Comparison of ENCODE assay signal across 9 mouse cellular contexts in genomic region chrX:103356761-103357236, GRCm38 (mm10). TPM values are rescaled to one million over a fixed set of nuclear protein-coding genes. Genes with fewer than 3 reads are reported as not detected.
A peak's percentile ranks its signal among the peaks of the same experiment; 100 is the strongest.
DNase-seq lines count a peak whose midpoint lies in the region; ATAC-seq and TF ChIP-seq lines count a peak whose summit lies in the region.
"Had no signal": no experiment of that assay in that cellular context is flagged by ENCODE, and none has a peak within 500 bp of the region (broad histone marks: within the 10 kb centered on the region; RNA-seq: fewer than 3 reads in every experiment).

No protein-coding gene starts in this region.

- no peak for TF ChIP-seq CTCF in thymus, adult 2 months (IDR thresholded peaks at IDR 0.05; ENCODE audit: borderline replicate concordance, control insufficient read depth, extremely low read depth, insufficient read depth, low read length, poor library complexity)
- TF ChIP-seq CTCF in kidney, postnatal 0 days (IDR thresholded peaks at IDR 0.05; ENCODE audit: low read depth): no peak

- peak overlapping the region; percentile 78 for H3K9ac ChIP-seq in forebrain, embryonic 13.5 days
- peak overlapping the region; percentile 59; the same call in 1 of the 2 replicates for H3K9ac ChIP-seq in kidney, postnatal 0 days (ENCODE audit: low read depth, low read length)
- H3K9ac ChIP-seq in neural tube, embryonic 12.5 days: peak overlapping the region; percentile 65

- peak overlapping the region; percentile 63 for H3K4me3 ChIP-seq in thymus, adult 2 months (ENCODE audit: control insufficient read depth, insufficient read depth, low read length)
- peak overlapping the region; percentile 56 for H3K4me3 ChIP-seq in forebrain, embryonic 13.5 days
- peak overlapping the region; percentile 68 for H3K4me3 ChIP-seq in kidney, postnatal 0 days (replicated peaks; ENCODE audit: low read depth, low read length)
- H3K4me3 ChIP-seq in neural tube, embryonic 12.5 days: peak overlapping the region; percentile 53

- H3K36me3 ChIP-seq in thymus, adult 2 months (ENCODE audit: control insufficient read depth, insufficient read depth, low read length): no peaks in the 10 kb centered on the region
- no peaks in the 10 kb centered on the region for H3K36me3 ChIP-seq in forebrain, embryonic 13.5 days (ENCODE audit: poor library complexity, severe bottlenecking)
- no peaks in the 10 kb centered on the region for H3K36me3 ChIP-seq in kidney, postnatal 0 days (ENCODE audit: insufficient read depth, low read length)
- H3K36me3 ChIP-seq in neural tube, embryonic 12.5 days: no peaks in the 10 kb centered on the region

- DNase-seq in gastrocnemius, postnatal 10 days: peak; percentile 1
- DNase-seq in gastrocnemius, postnatal 25 days: no peak
- peak; percentile 5 for DNase-seq in thymus, adult 2 months
- DNase-seq in thymus, postnatal 14 days: no peak
- peak; percentile 3 for DNase-seq in kidney, postnatal 0 days (ENCODE audit: low spot score)
- no peak for DNase-seq in urinary bladder, postnatal 25 days (ENCODE audit: low spot score)

- H3K27ac ChIP-seq in thymus, adult 2 months (ENCODE audit: control insufficient read depth, insufficient read depth, low read length): no peak overlapping the region
- H3K27ac ChIP-seq in forebrain, embryonic 13.5 days: peak overlapping the region; percentile 61
- H3K27ac ChIP-seq in kidney, postnatal 0 days: no peak overlapping the region
- no peak overlapping the region for H3K27ac ChIP-seq in neural tube, embryonic 12.5 days

- H3K4me2 ChIP-seq in forebrain, embryonic 13.5 days: peak overlapping the region; percentile 60
- peak overlapping the region; percentile 59 for H3K4me2 ChIP-seq in kidney, postnatal 0 days (ENCODE audit: low read length)
- H3K4me2 ChIP-seq in neural tube, embryonic 12.5 days (replicated peaks): peak overlapping the region; percentile 56

- H3K9me3 ChIP-seq in forebrain, embryonic 13.5 days (replicated peaks): no peaks in the 10 kb centered on the region
- no peaks in the 10 kb centered on the region for H3K9me3 ChIP-seq in kidney, postnatal 0 days (replicated peaks; ENCODE audit: low read length)
- H3K9me3 ChIP-seq in neural tube, embryonic 12.5 days: no peaks in the 10 kb centered on the region

- peak; percentile 86 for ATAC-seq in forebrain, embryonic 13.5 days
- ATAC-seq in kidney, postnatal 0 days (replicated peaks; ENCODE audit: low FRiP score, low read depth): peak; percentile 54
- ATAC-seq in neural tube, embryonic 12.5 days (ENCODE audit: low FRiP score, low read depth): peak; percentile 87

- H3K4me1 ChIP-seq in thymus, adult 2 months (replicated peaks; ENCODE audit: control insufficient read depth, insufficient read depth, low read length): peaks cover 5% of the 10 kb centered on the region; the same call in 1 of the 2 replicates
- H3K4me1 ChIP-seq in forebrain, embryonic 13.5 days: no peaks in the 10 kb centered on the region
- no peaks in the 10 kb centered on the region for H3K4me1 ChIP-seq in kidney, postnatal 0 days (replicated peaks; ENCODE audit: insufficient read depth, low read length)
- no peaks in the 10 kb centered on the region for H3K4me1 ChIP-seq in neural tube, embryonic 12.5 days

- H3K27me3 ChIP-seq in thymus, adult 2 months (ENCODE audit: control insufficient read depth, insufficient read depth, low read length): no peaks in the 10 kb centered on the region; the same call in 1 of the 2 replicates
- H3K27me3 ChIP-seq in forebrain, embryonic 13.5 days: peaks cover 45% of the 10 kb centered on the region
- H3K27me3 ChIP-seq in kidney, postnatal 0 days (ENCODE audit: insufficient read depth, low read length): no peaks in the 10 kb centered on the region; the same call in 1 of the 2 replicates
- H3K27me3 ChIP-seq in neural tube, embryonic 12.5 days (replicated peaks): peaks cover 13% of the 10 kb centered on the region

- WGBS in thymus, adult 2 months: 2% methylated on average over 24 of the region's 24 CpGs
- 10% methylated on average over 24 of the region's 24 CpGs for WGBS in forebrain, embryonic 13.5 days
- 17% methylated on average over 24 of the region's 24 CpGs for WGBS in kidney, postnatal 0 days
- 10% methylated on average over 24 of the region's 24 CpGs for WGBS in neural tube, embryonic 12.5 days

- no peak for TF ChIP-seq POLR2A in thymus, adult 2 months (IDR thresholded peaks at IDR 0.05; ENCODE audit: control insufficient read depth, extremely low read depth, insufficient read depth, low read length, poor library complexity)

RNA-seq across cellular contexts. Expression of gene Chic1, which starts 0.5 kb away (rescaled TPM):
- 1 to 10 TPM in 1 of 2 experiments, under 1 TPM in 1; 0.89 to 1.1 TPM for total RNA-seq in gastrocnemius, postnatal 10 days (2021)
- total RNA-seq in gastrocnemius, postnatal 25 days (2021): under 1 TPM; 0.21 to 0.46 TPM
- polyA plus RNA-seq in thymus, adult 2 months (2012; rRNA removed): 0.08 and 0.19 TPM in 2 replicates
- 6.7 and 6.9 TPM in 2 replicates for polyA plus RNA-seq in forebrain, embryonic 13.5 days (2015; fragmentation: Nextera tagmentation; extraction: Ambion mirVana)
- polyA plus RNA-seq in kidney, postnatal 0 days (2015; fragmentation: Nextera tagmentation; extraction: Ambion mirVana): 1.6 and 2.0 TPM in 2 replicates
- 7.4 and 7.5 TPM in 2 replicates for polyA plus RNA-seq in neural tube, embryonic 12.5 days (2016; fragmentation: Nextera tagmentation; extraction: Ambion mirVana)

RNA-seq across cellular contexts. Expression of gene Cdx4, which starts 35.6 kb away (rescaled TPM):
- total RNA-seq in gastrocnemius, postnatal 10 days (2021): not detected
- not detected for total RNA-seq in gastrocnemius, postnatal 25 days (2021)
- 0.08 TPM in 1 of 2 replicates, not detected in the other for polyA plus RNA-seq in thymus, adult 2 months (2012; rRNA removed)
- polyA plus RNA-seq in forebrain, embryonic 13.5 days (2015; fragmentation: Nextera tagmentation; extraction: Ambion mirVana): not detected in 2 replicates
- not detected in 2 replicates for polyA plus RNA-seq in kidney, postnatal 0 days (2015; fragmentation: Nextera tagmentation; extraction: Ambion mirVana)
- not detected in 2 replicates for polyA plus RNA-seq in neural tube, embryonic 12.5 days (2016; fragmentation: Nextera tagmentation; extraction: Ambion mirVana)
- total RNA-seq: heart, postnatal 10 days had no signal

RNA-seq across cellular contexts. Expression of gene Tsx, which starts 57.5 kb away (rescaled TPM):
- not detected for total RNA-seq in gastrocnemius, postnatal 10 days (2021)
- not detected for total RNA-seq in gastrocnemius, postnatal 25 days (2021)
- 0.18 and 0.23 TPM in 2 replicates for polyA plus RNA-seq in thymus, adult 2 months (2012; rRNA removed)
- 0.38 and 0.77 TPM in 2 replicates for polyA plus RNA-seq in forebrain, embryonic 13.5 days (2015; fragmentation: Nextera tagmentation; extraction: Ambion mirVana)
- polyA plus RNA-seq in kidney, postnatal 0 days (2015; fragmentation: Nextera tagmentation; extraction: Ambion mirVana): 0.28 and 0.34 TPM in 2 replicates
- polyA plus RNA-seq in neural tube, embryonic 12.5 days (2016; fragmentation: Nextera tagmentation; extraction: Ambion mirVana): 0.26 and 0.49 TPM in 2 replicates
- total RNA-seq: heart, postnatal 10 days had no signal

Comparison
In these comparisons a context has a peak if more than half of its experiments do, and no peak if none do; other contexts are left out.
1. DNase-seq: peak in gastrocnemius, postnatal 10 days (single experiment), thymus, adult 2 months (single experiment) and kidney, postnatal 0 days (single experiment); none in gastrocnemius, postnatal 25 days (single experiment), thymus, postnatal 14 days (single experiment) and urinary bladder, postnatal 25 days (single experiment).
2. Peak in every context shown above with its lines, with median percentiles within 50 percentile points of each other: H3K4me3 ChIP-seq, ATAC-seq, H3K4me2 ChIP-seq and H3K9ac ChIP-seq.